Mouse (Mus musculus) adrenal gland, postnatal 4 days (tissue): Measurements from ENCODE around the gene Zfp74. TPM values are rescaled to one million over a fixed set of nuclear protein-coding genes. Genes with fewer than 3 reads are reported as not detected.

ENCODE experiments used
- microRNA-seq: library from miRNA; unstranded; fragments of <30 nt; microRNA quantifications from one replicate; pipeline ENCODE4 v1.2.0, GENCODE M21; 2021
- total RNA-seq, 2 experiments: library from RNA; stranded (reverse); gene quantifications; 2 replicates each; pipeline ENCODE4 v1.2.3; 2021

Gene Zfp74
- total RNA-seq, 2 experiments from 2014 or later = 13.3 to 16.0 TPM

Small RNAs within 50 kb of the gene (microRNA-seq; reads per million reads assigned to microRNA genes)
- not detected for gene Mir7668

Other genes starting within 250 kb of the Zfp74 start
- under 1 TPM; 0.34 to 0.54 TPM for gene Catsperg2, start 227.1 kb downstream of the Zfp74 start, total RNA-seq
- gene Zfp84, start 185.5 kb downstream of the Zfp74 start, total RNA-seq = 10 to 100 TPM; 14.3 TPM
- gene Zfp30, start 170.1 kb downstream of the Zfp74 start, total RNA-seq = 1 to 10 TPM; 6.8 to 7.3 TPM
- gene Zfp790, start 138.0 kb downstream of the Zfp74 start, total RNA-seq = 10 to 100 TPM; 17.9 to 18.4 TPM
- gene Zfp940, start 100.4 kb downstream of the Zfp74 start, total RNA-seq = 1 to 10 TPM; 2.4 to 2.5 TPM
- 1 to 10 TPM; 5.2 to 5.4 TPM for gene Zfp420, start 94.1 kb downstream of the Zfp74 start, total RNA-seq
- gene Zfp27, start 47.5 kb downstream of the Zfp74 start, total RNA-seq = 10 to 100 TPM; 15.4 to 16.6 TPM
- 10 to 100 TPM; 11.0 to 12.1 TPM for gene Zfp383, start 45.9 kb downstream of the Zfp74 start, total RNA-seq
- gene Zfp568, start 29.9 kb upstream of the Zfp74 start, total RNA-seq = 10 to 100 TPM; 22.8 to 26.2 TPM
- 1 to 10 TPM; 3.5 to 4.1 TPM for gene Zfp14, start 97.3 kb upstream of the Zfp74 start, total RNA-seq
- gene Zfp82, start 118.8 kb upstream of the Zfp74 start, total RNA-seq = 1 to 10 TPM; 1.4 to 2.3 TPM
- gene Gm26920, start 136.3 kb upstream of the Zfp74 start, total RNA-seq = not detected
- gene Zfp566, start 136.4 kb upstream of the Zfp74 start, total RNA-seq = 1 to 10 TPM; 6.1 to 7.0 TPM
- gene Zfp260, start 140.7 kb upstream of the Zfp74 start, total RNA-seq = 10 to 100 TPM; 50.7 to 52.1 TPM
- gene Zfp382, start 167.9 kb upstream of the Zfp74 start, total RNA-seq = 10 to 100 TPM in 1 of 2 experiments, 1 to 10 TPM in 1; 8.0 to 10.2 TPM
- gene Zfp146, start 215.7 kb upstream of the Zfp74 start, total RNA-seq = 10 to 100 TPM; 77.4 to 83.3 TPM
- 100 to 1,000 TPM; 176 to 250 TPM for gene Cox7a1, start 230.1 kb upstream of the Zfp74 start, total RNA-seq
- gene Capns1, start 244.7 kb upstream of the Zfp74 start, total RNA-seq = 100 to 1,000 TPM; 418 to 431 TPM